Mouse (Mus musculus): ENCODE data around the gene Nkx1-2.
A peak's percentile ranks its signal among the peaks of the same experiment; 100 is the strongest.

DNA sequence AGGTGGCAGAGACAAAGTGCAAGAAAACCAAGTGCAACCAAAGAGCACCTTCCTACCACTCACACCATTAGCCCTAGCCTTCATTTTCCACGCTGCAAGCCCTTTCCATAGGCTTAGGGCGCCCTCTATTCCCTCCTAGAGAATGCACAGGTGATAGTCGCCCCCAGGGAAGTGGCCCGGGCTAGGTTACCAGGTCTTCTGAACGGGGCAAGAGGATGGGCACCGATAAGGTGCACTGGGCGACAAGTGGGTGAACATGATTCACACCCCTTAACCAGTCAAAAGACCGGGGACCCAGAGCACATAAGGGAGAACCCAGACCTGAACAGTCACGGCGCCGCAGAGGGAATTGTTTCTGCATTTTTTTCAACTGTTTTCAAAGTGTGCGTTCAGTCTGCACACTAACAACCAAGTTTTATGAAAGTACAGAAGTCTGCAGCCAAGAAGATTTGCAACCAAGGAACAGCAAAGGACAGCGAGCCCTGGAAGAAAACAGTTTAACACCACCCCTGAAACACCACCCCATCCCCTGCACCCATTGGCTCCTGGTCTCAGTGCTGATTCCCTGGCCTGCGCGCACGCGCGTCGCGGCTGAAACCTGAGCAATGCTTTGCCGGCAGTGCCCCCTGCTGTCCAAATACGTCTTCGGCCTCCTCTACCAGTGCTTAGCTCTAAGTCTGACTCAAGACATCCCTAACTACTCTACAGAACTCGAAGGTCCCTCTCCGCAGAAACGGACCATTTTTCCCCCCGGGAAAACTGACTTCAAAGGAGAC is 47.9 kb downstream of the Nkx1-2 start:
- TF ChIP-seq CTCF (IDR thresholded peaks at IDR 0.05; ENCODE audit: borderline replicate concordance, insufficient read depth, low read length) (peak; percentile 96), POLR2A (IDR thresholded peaks at IDR 0.05; ENCODE audit: low read depth, low read length) (peak; percentile 74)
